Comparison of ENCODE assay signal across 25 mouse cellular contexts in genomic region chr7:67616890-67617289, GRCm38 (mm10). TPM values are rescaled to one million over a fixed set of nuclear protein-coding genes. Genes with fewer than 3 reads are reported as not detected.
A peak's percentile ranks its signal among the peaks of the same experiment; 100 is the strongest.
DNase-seq lines count a peak whose midpoint lies in the region; ATAC-seq and TF ChIP-seq lines count a peak whose summit lies in the region.
"Had no signal": no experiment of that assay in that cellular context is flagged by ENCODE, and none has a peak within 500 bp of the region (broad histone marks: within the 10 kb centered on the region; RNA-seq: fewer than 3 reads in every experiment).

No protein-coding gene starts in this region.

- no peaks in the 10 kb centered on the region for H3K9me3 ChIP-seq in embryonic facial prominence, embryonic 14.5 days (ENCODE audit: control insufficient read depth, low read length)
- no peaks in the 10 kb centered on the region for H3K9me3 ChIP-seq in embryonic facial prominence, embryonic 10.5 days
- no peaks in the 10 kb centered on the region for H3K9me3 ChIP-seq in heart, embryonic 14.5 days (ENCODE audit: control insufficient read depth, low read length)
- H3K9me3 ChIP-seq in kidney, embryonic 15.5 days (replicated peaks): no peaks in the 10 kb centered on the region
- H3K9me3 ChIP-seq: forebrain, embryonic 12.5 days; hindbrain, embryonic 10.5 days; intestine, embryonic 15.5 days; liver, embryonic 13.5 days; lung, embryonic 15.5 days; megakaryocyte, embryonic 14.5 days; neural tube, embryonic 13.5 days had no signal

- H3K4me1 ChIP-seq in embryonic facial prominence, embryonic 14.5 days (ENCODE audit: control insufficient read depth, insufficient read depth, low read length): peaks cover 13% of the 10 kb centered on the region; the same call in 1 of the 2 replicates
- H3K4me1 ChIP-seq in embryonic facial prominence, embryonic 10.5 days: peaks cover 28% of the 10 kb centered on the region
- peaks cover 18 to 54% of the 10 kb centered on the region in 2 experiments for H3K4me1 ChIP-seq in heart, embryonic 14.5 days (ENCODE audit: control insufficient read depth in 2 of 2, insufficient read depth in 2 of 2, low read length in 2 of 2)
- H3K4me1 ChIP-seq in kidney, embryonic 15.5 days: peaks cover 42% of the 10 kb centered on the region
- H3K4me1 ChIP-seq: intestine, embryonic 15.5 days; liver, embryonic 13.5 days; lung, embryonic 15.5 days had no signal

- H3K4me3 ChIP-seq in embryonic facial prominence, embryonic 14.5 days (ENCODE audit: low read depth, low read length): no peak overlapping the region
- H3K4me3 ChIP-seq in embryonic facial prominence, embryonic 10.5 days: no peak overlapping the region
- no peak overlapping the region for H3K4me3 ChIP-seq in heart, embryonic 14.5 days (ENCODE audit: control insufficient read depth in 1 of 2, insufficient read depth in 1 of 2, low read depth in 1 of 2, low read length in 2 of 2)
- no peak overlapping the region for H3K4me3 ChIP-seq in kidney, embryonic 15.5 days (replicated peaks)
- H3K4me3 ChIP-seq: erythroblast, embryonic 14.5 days; forebrain, embryonic 12.5 days; hindbrain, embryonic 10.5 days; intestine, embryonic 15.5 days; liver, embryonic 13.5 days; lung, embryonic 15.5 days; neural tube, embryonic 13.5 days had no signal

- CTCF ChIA-PET in Patski (lab: Charles Lee): interaction anchor here (0.8 to 2.4 kb wide), 5 partner anchors 11 to 374 kb away, joined by 3 to 8 read pairs (median 3); no protein-coding TSS in a partner anchor

- no peak for DNase-seq in embryonic facial prominence, embryonic 14.5 days (ENCODE audit: low spot score)
- DNase-seq in embryonic facial prominence, embryonic 10.5 days (ENCODE audit: low spot score): no peak
- no peak for DNase-seq in heart, postnatal 25 days (ENCODE audit: low spot score)
- DNase-seq in kidney, postnatal 10 days: no peak
- peak; percentile 55 for DNase-seq in Patski (ENCODE audit: low read depth, low spot score)
- DNase-seq in right cerebral cortex, postnatal 25 days: no peak
- DNase-seq: adrenal gland, postnatal 36 days; cerebellum, adult 9-10 months; kidney, postnatal 36 days; liver, embryonic 13.5 days; lung, postnatal 36 days; midbrain, embryonic 14.5 days; right cerebral cortex, postnatal 4 days; thymus, postnatal 14 days had no signal

- in situ Hi-C loops in Patski (cut with MboI; ENCODE audit: low pct_unique_long_range_greater_than_20kb): no loop called here

- 45% methylated on average over 4 of the region's 4 CpGs for WGBS in embryonic facial prominence, embryonic 14.5 days
- WGBS in embryonic facial prominence, embryonic 10.5 days: 80% methylated on average over 4 of the region's 4 CpGs
- WGBS in heart, embryonic 14.5 days: 50% methylated on average over 4 of the region's 4 CpGs
- WGBS in kidney, embryonic 15.5 days: 16% methylated on average over 4 of the region's 4 CpGs

- peak overlapping the region; percentile 52; the same call in 1 of the 2 replicates for H3K27ac ChIP-seq in embryonic facial prominence, embryonic 14.5 days (replicated peaks; ENCODE audit: low read depth, low read length)
- H3K27ac ChIP-seq in embryonic facial prominence, embryonic 10.5 days (replicated peaks): no peak overlapping the region
- H3K27ac ChIP-seq in heart, embryonic 14.5 days (replicated peaks in 1 of 2; ENCODE audit: control insufficient read depth in 1 of 2, insufficient read depth in 1 of 2, low read depth in 2 of 2, low read length in 2 of 2): peak overlapping the region; percentile 40 to 77; a peak in 3 of 4 replicates
- H3K27ac ChIP-seq in kidney, embryonic 15.5 days: peak overlapping the region; percentile 90
- H3K27ac ChIP-seq: forebrain, embryonic 12.5 days; hindbrain, embryonic 10.5 days; intestine, embryonic 15.5 days; liver, embryonic 13.5 days; lung, embryonic 15.5 days; neural tube, embryonic 13.5 days had no signal

- H3K27me3 ChIP-seq in embryonic facial prominence, embryonic 14.5 days (replicated peaks; ENCODE audit: control insufficient read depth, insufficient read depth, low read length): no peaks in the 10 kb centered on the region
- no peaks in the 10 kb centered on the region for H3K27me3 ChIP-seq in embryonic facial prominence, embryonic 10.5 days (replicated peaks; ENCODE audit: low read depth, poor library complexity, severe bottlenecking)
- H3K27me3 ChIP-seq in heart, embryonic 14.5 days (ENCODE audit: control insufficient read depth, insufficient read depth, low read length): no peaks in the 10 kb centered on the region
- no peaks in the 10 kb centered on the region for H3K27me3 ChIP-seq in kidney, embryonic 15.5 days
- no peaks in the 10 kb centered on the region for H3K27me3 ChIP-seq in Patski
- H3K27me3 ChIP-seq: forebrain, embryonic 12.5 days; intestine, embryonic 15.5 days; liver, embryonic 13.5 days; lung, embryonic 15.5 days; megakaryocyte, embryonic 14.5 days; neural tube, embryonic 13.5 days had no signal

- POLR2A ChIA-PET in Patski (lab: Charles Lee): interaction anchor here (0.6 to 1.3 kb wide), 2 partner anchors 10 to 634 kb away, joined by 3 to 4 read pairs; no protein-coding TSS in a partner anchor

- H3K9ac ChIP-seq in embryonic facial prominence, embryonic 14.5 days (ENCODE audit: low read depth, low read length): no peak overlapping the region
- H3K9ac ChIP-seq in heart, embryonic 14.5 days (ENCODE audit: low read length): no peak overlapping the region
- no peak overlapping the region for H3K9ac ChIP-seq in kidney, embryonic 15.5 days
- H3K9ac ChIP-seq: forebrain, embryonic 12.5 days; intestine, embryonic 15.5 days; liver, embryonic 13.5 days; lung, embryonic 15.5 days; neural tube, embryonic 13.5 days had no signal

- no peak for ATAC-seq in embryonic facial prominence, embryonic 14.5 days (ENCODE audit: low read depth)
- no peak for ATAC-seq in heart, embryonic 14.5 days (ENCODE audit: insufficient number of reproducible peaks, insufficient read depth, low FRiP score, low read depth)
- ATAC-seq in kidney, embryonic 15.5 days (replicated peaks; ENCODE audit: low FRiP score): 0 out of 2 replicates have a peak, but pooled peaks have one; percentile 19
- peak; percentile 65 for ATAC-seq in Patski
- ATAC-seq: CD4-positive, CD25-positive, alpha-beta regulatory T cell, adult 4 months; hindbrain, embryonic 16.5 days; intestine, embryonic 15.5 days had no signal

- H3K36me3 ChIP-seq in embryonic facial prominence, embryonic 14.5 days (ENCODE audit: control insufficient read depth, insufficient read depth, low read length): 0 out of 2 replicates have a peak, but pooled peaks cover 4% of the 10 kb centered on the region
- no peaks in the 10 kb centered on the region for H3K36me3 ChIP-seq in embryonic facial prominence, embryonic 10.5 days (replicated peaks)
- H3K36me3 ChIP-seq in heart, embryonic 14.5 days (ENCODE audit: control insufficient read depth, insufficient read depth, low read length): no peaks in the 10 kb centered on the region
- no peaks in the 10 kb centered on the region for H3K36me3 ChIP-seq in kidney, embryonic 15.5 days
- H3K36me3 ChIP-seq: forebrain, embryonic 12.5 days; hindbrain, embryonic 10.5 days; intestine, embryonic 15.5 days; liver, embryonic 13.5 days; lung, embryonic 15.5 days; neural tube, embryonic 13.5 days had no signal

- intact Hi-C loops in heart, postnatal 25 days (cut with DNase I): no loop called here

- TF ChIP-seq CTCF in Patski (IDR thresholded peaks at IDR 0.05): no peak

- H3K4me2 ChIP-seq in embryonic facial prominence, embryonic 14.5 days (ENCODE audit: low read depth, low read length): no peak overlapping the region
- no peak overlapping the region for H3K4me2 ChIP-seq in heart, embryonic 14.5 days (ENCODE audit: low read length)
- H3K4me2 ChIP-seq in kidney, embryonic 15.5 days: no peak overlapping the region
- H3K4me2 ChIP-seq: forebrain, embryonic 12.5 days; intestine, embryonic 15.5 days; liver, embryonic 13.5 days; lung, embryonic 15.5 days; neural tube, embryonic 13.5 days had no signal

RNA-seq across cellular contexts. Expression of gene Lrrc28, which starts 28.2 kb away (rescaled TPM):
- 18.8 and 19.8 TPM in 2 replicates for polyA plus RNA-seq in embryonic facial prominence, embryonic 14.5 days (2014; fragmentation: Nextera tagmentation; extraction: Ambion mirVana)
- 18.0 and 21.5 TPM in 2 replicates for polyA plus RNA-seq in embryonic facial prominence, embryonic 10.5 days (2016; fragmentation: Nextera tagmentation; extraction: Ambion mirVana)
- 13.3 and 16.1 TPM in 2 replicates for polyA plus RNA-seq in heart, embryonic 14.5 days (2014; fragmentation: Nextera tagmentation; extraction: Ambion mirVana)
- total RNA-seq in heart, postnatal 25 days (2021): 10 to 100 TPM; 16.2 to 19.3 TPM
- polyA plus RNA-seq in kidney, embryonic 15.5 days (2015; fragmentation: Nextera tagmentation; extraction: Ambion mirVana): 15.3 and 15.7 TPM in 2 replicates
- 13.0 TPM for polyA plus RNA-seq in Patski (2021)

RNA-seq across cellular contexts. Expression of gene Ttc23, which starts 30.3 kb away (rescaled TPM):
- polyA plus RNA-seq in embryonic facial prominence, embryonic 14.5 days (2014; fragmentation: Nextera tagmentation; extraction: Ambion mirVana): 28.1 and 35.0 TPM in 2 replicates
- 45.5 and 47.3 TPM in 2 replicates for polyA plus RNA-seq in embryonic facial prominence, embryonic 10.5 days (2016; fragmentation: Nextera tagmentation; extraction: Ambion mirVana)
- 20.3 and 20.9 TPM in 2 replicates for polyA plus RNA-seq in heart, embryonic 14.5 days (2014; fragmentation: Nextera tagmentation; extraction: Ambion mirVana)
- total RNA-seq in heart, postnatal 25 days (2021): 10 to 100 TPM; 16.6 to 26.1 TPM
- polyA plus RNA-seq in kidney, embryonic 15.5 days (2015; fragmentation: Nextera tagmentation; extraction: Ambion mirVana): 30.4 and 33.1 TPM in 2 replicates
- polyA plus RNA-seq in Patski (2021): 18.6 TPM
- polyA plus RNA-seq: erythroblast, embryonic 14.5 days had no signal

Comparison
In these comparisons a context has a peak if more than half of its experiments do, and no peak if none do; other contexts are left out.
1. ATAC-seq: peak in kidney, embryonic 15.5 days (single experiment) and Patski (single experiment); none in embryonic facial prominence, embryonic 14.5 days (single experiment) and heart, embryonic 14.5 days (single experiment).